Mouse (Mus musculus): ENCODE results near the gene Cep57l1.

Gene Cep57l1

DNA sequence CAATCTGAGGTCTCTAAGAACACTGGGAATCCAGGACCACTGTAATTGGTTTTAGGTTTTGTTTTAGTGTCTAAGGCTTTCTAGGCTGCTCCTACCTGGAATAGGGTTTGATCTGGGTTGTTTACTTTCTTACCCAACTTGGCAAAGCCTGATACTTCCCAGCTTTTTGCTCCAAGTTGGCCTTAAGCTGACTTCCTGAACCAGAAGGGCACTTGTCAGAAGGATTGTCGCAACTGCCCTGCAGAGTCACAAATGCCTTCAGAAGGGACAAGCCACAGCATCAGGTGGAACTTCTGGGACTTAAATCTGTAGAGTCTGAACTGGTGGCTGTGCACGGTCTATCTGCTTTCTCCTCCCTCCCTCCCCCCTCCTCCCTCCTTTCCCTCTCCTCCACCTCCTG is 69.5 kb downstream of the Cep57l1 start:
- DNase-seq (ENCODE audit: inconsistent ontology term): no peak

DNA sequence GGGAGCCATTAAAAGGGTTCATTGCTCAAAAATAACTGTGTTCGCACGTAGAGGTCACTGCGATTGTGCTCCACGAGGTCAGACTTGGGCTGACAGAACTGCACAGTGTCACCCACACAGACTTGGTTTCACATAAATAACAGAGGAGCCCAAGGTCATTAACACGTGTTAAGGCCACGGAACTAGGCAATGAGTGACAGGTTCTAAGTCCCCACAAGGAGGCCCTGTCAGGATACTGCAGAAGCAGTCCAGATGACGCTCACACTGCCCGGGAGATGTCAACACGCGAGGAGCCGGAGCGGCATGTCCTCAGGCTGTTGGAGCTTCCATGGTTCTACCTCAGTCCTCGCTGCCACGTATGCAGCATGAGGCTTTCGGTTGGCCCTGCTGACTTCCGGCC is 72.4 kb downstream of the Cep57l1 start:
- no peak for DNase-seq (ENCODE audit: inconsistent ontology term)

DNA sequence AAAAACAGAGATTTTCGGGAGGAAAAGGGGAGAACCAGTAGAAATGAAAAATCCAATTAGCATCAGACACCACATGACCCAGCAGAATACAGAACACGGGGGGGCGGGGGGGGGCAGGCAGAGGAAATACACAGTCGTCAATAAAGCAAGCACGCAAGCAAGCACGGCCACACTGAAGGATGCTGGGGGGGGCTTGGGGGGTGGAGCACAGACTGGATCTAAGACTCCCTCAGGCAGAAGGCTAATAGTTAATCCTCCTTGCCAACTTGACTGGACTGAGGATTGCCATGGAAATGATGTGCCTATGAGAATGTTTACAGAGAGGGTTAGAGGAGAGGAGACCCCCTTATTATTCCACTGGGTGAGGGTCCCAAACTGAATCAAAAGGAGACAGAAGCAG is 74.3 kb downstream of the Cep57l1 start:
- DNase-seq (ENCODE audit: inconsistent ontology term): no peak

DNA sequence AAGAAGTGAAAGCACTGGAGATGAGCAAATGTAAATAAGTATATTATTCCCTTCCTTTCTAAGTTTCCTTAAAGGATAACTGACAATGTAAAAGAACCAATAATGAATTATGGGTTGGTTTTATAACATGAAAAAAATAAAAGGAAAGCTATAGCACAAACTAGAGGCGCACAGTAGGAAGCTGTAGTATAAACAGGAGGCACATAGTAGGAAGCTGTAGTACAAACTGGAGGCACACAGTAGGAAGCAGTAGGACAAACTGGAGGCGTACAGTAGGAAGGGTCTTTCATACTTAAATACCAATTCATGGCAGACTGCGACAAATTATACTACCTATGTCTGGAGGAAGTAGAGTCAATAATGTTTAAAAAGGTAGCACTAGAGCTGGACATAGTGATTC is 76.5 kb downstream of the Cep57l1 start:
- no peak for DNase-seq (ENCODE audit: inconsistent ontology term)

- DNase-seq (ENCODE audit: inconsistent ontology term): no peak
Measured at GRCm38 (mm10) chr10:41731932-41732331, 77.7 kb downstream of the Cep57l1 start.

- no peak for DNase-seq (ENCODE audit: inconsistent ontology term)
Measured at GRCm38 (mm10) chr10:41730746-41731145, 78.9 kb downstream of the Cep57l1 start.

DNA sequence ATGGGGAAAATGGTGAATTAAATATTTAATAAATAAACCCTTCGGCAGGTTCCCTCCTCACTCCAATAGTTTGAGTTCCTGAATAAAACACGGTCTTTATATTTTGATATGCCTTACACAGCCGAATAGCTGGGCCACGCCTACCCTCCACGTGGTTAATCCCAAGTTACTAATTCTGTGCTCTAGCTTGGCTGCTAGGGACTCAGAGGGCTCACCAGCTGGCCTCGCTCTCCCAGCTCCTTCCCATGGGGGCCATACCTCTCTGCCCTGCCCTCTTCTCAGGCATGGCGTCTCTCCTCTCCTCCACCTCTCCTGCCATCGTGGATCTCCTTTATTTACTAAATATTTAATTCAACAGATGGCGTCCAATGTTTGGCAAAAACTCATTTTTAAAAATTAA is 83.5 kb downstream of the Cep57l1 start:
- DNase-seq (ENCODE audit: inconsistent ontology term): no peak

DNA sequence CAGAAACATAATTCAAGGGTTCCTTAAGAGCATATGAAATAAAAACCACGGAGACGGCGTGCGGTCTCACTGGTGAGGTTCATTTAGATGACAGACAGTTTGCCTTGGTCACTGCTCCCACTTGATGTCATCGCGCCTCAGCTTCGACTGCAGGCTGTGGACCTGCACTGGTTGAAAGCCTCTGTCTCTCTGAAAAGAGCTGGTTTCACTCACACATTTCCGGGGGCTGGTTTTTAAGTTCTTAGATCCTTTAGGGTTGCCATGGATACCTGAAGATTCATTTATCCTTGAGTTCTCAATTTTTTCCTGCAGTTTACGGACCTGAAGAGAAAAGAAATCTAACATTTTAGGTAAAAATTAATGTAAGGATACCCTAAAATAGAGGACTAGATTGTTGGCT is 90.1 kb downstream of the Cep57l1 start:
- no peak for DNase-seq (ENCODE audit: inconsistent ontology term)

DNA sequence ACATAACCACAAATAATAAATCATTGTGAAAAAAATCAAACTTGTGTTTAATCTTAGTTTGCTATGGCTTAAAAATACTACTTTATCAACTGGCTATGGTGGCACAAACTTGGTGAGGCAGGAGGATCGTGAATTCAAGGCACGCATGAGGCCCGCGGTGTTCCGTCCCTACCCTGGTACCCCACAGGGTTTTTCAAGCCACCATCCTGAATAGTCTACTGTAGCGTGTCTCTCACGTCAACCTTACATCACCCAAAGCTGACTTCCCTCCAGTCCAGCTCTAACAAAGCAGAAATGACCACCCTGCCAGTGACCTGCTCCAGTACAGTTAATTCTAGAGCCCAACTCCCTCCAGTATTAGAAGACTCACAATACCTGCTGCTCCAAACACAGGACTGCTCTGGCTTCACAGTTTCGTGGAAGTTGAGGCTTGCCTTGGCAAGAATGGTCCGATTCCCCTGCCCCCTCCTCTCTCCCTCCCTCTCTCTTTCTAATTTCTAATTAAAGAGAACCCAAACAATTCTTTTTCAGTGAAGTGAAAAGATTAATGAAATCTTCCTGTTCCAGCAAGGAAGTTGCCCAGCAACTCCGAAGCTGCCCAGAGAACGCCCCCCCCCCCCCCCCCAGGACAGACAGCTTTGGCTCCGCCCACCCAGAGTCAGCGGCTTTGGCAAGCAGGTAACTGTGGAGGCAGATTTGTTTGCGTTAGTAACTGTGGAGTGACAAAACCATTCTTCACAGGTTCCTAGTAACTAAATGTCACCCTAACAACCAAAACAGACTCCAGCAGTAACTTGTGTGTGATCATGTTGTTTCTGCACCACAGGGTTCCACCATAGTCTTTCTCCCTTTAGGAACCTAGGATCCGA is 93.4 kb downstream of the Cep57l1 start, which contains the start of gene Ccdc162:
Gene Ccdc162, minus strand, starts transcription at position 606 of the 869 bp plus-strand sequence.
- DNase-seq (ENCODE audit: inconsistent ontology term): peak; percentile 66

DNA sequence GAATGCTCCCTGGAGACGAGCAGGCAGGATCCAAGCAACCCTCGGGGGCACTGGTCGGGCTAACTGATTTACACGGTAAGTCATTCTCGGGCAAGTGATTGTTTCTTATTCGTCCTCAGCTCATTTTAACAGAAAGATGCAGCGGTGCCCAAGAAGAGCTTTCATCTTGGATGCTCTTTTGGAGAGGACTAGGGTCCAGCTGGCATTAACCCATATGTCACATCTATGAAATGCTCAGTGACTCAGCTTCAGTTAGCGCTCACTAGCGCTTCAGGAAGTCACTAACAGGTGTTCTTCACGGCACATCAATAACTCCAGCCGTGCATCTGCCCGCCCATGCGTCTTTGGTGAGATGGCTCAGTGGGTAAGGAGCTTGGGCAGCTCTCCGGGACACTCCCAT is 94.1 kb downstream of the Cep57l1 start:
- DNase-seq (ENCODE audit: inconsistent ontology term): no peak

DNA sequence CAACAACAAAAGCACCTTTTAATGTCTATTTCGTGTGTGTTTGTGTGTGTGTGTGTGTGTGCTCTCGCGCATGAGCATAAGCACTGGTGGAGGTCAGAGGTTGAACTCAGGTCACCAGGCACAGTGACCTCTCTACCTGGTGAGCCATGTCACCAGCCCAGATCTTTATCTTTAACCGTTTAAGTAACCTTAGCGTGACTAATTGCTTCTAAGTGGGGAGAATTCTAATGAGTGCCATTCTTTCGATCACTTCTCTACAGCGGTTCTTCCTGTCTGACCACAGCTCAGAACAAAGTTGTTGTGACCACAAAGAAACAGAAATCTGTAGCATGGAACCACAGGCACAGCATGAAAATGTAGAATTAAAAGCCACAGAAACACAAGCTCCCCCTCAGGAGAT is 98.2 kb downstream of the Cep57l1 start:
- peak; percentile 24 for DNase-seq (ENCODE audit: inconsistent ontology term)

- no peak for DNase-seq (ENCODE audit: inconsistent ontology term)
Measured at GRCm38 (mm10) chr10:41710773-41711172, 98.9 kb downstream of the Cep57l1 start.

- DNase-seq (ENCODE audit: inconsistent ontology term): no peak
Measured at GRCm38 (mm10) chr10:41709341-41709740, 100.3 kb downstream of the Cep57l1 start.

DNA sequence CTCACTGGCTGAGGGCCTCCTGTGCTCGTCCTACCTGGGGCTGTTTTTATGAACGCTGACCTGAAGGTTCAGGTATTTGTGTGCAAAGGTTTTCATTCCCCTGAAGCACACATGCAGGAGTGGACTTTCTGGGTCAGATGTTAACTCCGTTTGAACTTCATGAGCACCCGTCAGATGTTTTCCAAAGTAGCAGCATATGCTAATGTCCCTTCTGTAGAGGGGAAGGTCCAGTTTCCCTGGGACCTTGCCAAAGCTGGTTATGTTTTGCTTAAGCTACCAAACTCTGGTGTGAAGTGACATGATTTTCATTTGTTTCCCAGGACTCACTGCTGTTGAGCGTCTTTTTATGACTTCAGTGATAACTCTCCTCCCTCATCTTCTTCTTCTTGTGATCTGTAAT is 110.0 kb downstream of the Cep57l1 start:
- DNase-seq (ENCODE audit: inconsistent ontology term): no peak

- no peak for DNase-seq (ENCODE audit: inconsistent ontology term)
Measured at GRCm38 (mm10) chr10:41697040-41697439, 112.6 kb downstream of the Cep57l1 start.

DNA sequence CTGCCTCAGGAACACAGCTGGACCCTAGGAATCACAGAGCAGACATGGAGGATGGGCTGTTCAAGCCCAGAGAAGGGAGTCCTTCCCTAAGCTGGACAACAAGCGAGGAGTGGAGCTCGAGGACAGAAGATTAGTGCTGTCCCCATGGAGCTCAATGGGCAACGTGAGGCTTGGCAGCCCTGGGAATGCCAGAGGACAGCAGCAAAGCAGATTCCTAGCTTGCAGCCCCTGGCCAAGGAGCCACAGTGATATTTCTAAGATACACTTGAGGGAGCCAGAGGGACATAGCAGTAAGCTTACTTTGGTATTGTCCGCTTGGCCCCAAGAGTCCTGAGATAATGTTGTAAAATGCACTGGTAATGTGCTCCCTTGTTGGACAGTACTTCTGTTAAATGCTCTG is 118.7 kb downstream of the Cep57l1 start:
- DNase-seq (ENCODE audit: inconsistent ontology term): no peak

DNA sequence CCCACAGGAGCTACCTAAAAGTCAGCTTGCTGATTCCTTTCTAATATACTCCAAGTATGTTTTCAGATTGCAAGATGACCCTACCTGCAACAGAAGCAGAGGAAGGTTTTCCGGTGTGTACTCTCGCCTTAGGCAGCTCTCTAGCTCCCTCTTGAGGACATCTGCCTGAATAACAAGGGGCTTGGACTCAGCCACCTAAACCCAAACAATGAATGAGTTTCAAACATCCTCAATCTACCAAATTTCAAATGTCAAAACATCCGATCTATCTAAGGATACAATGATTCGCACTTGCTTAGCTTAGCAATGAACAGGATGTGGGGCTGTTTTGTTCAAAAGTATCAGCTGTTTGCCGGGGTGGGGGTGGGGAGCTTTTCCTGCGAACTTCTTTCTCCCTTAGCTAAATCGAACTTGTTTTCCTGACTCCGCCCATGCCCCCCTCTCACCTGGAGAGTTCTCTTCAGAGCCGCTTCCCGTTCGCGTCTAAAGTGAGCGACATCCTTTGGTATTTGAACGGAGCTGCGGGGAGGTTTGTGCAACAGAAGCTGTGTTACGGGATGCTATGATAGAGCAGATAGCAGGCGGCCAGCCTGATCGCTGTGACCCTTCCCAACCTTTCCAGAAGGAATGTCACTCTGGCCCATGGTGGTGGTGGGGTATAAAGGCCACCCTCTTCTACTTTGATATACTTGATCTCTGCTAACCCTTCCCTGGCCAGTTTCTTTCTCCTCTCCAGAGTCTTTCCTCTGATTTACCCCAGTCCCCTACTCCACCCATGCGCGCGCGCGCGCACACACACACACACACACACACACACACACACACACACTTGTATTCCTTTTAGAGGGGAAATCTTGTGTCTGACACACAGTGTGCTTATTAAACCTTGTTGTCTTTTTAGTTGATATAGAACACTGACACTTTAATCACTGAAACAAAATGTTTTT is 119.5 kb downstream of the Cep57l1 start:
- peak; percentile 64 for DNase-seq (ENCODE audit: inconsistent ontology term)

- peak; percentile 30 for DNase-seq (ENCODE audit: inconsistent ontology term)
Measured at GRCm38 (mm10) chr10:41684548-41684996, 125.1 kb downstream of the Cep57l1 start.

GRCm38 (mm10) chr10:41682546-41683393 is 126.9 kb downstream of the Cep57l1 start:
- peak; percentile 58 for DNase-seq (ENCODE audit: inconsistent ontology term)

DNA sequence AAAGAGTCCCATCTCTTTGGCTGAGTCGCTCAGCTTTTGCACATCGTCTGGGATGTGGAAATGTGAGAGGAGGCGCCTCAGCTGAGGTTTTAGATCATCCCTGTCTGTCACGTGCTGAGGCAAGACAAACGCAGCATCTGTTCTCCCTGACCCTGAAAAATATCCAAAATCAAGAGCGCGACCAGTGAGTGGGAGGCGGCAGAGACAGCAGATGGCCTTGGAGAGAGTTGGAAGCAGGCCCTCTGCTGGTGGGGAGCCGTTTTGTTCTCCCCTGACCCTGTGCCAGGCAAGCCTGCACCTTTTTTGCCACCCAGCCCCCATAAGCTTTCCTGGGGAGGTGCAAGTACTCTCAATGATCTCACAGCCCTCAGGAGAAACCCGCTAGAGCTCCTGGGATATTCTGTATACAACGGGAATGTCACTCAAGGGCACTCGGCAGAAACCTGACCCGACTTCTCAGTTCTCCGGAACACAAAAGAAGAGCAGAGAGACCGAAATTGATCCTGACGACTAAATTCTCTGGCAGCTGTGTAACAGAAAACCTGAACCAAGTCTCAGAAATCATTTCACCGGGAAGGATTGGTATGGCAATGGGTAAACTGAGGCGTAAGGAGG is 130.8 kb downstream of the Cep57l1 start:
- DNase-seq (ENCODE audit: inconsistent ontology term): peak; percentile 77

- no peak for DNase-seq (ENCODE audit: inconsistent ontology term)
Measured at GRCm38 (mm10) chr10:41677396-41677795, 132.3 kb downstream of the Cep57l1 start.
